Mouse (Mus musculus) hindbrain, embryonic 12.5 days (tissue): Measurements from ENCODE around the gene Ncam1. TPM values are rescaled to one million over a fixed set of nuclear protein-coding genes. Genes with fewer than 3 reads are reported as not detected.
A peak's percentile ranks its signal among the peaks of the same experiment; 100 is the strongest.

Source experiments
- ATAC-seq: fragments of 200-750 bp; cut with Nextera tagmentation; 2 replicates; pipeline ENCODE4 v1.8.0; 2017; ENCODE audit warnings: moderate TSS enrichment; ENCODE audit not compliant: low FRiP score
- H3K27ac ChIP-seq: fragments of 300-500 bp; sonication (generic); 2 replicates; pipeline ENCODE4 v1.5.1; 2016; ENCODE audit warnings: mild to moderate bottlenecking
- H3K27me3 ChIP-seq: fragments of 300-500 bp; sonication (generic); 2 replicates; pipeline ENCODE4 v1.6.1; 2016; ENCODE audit warnings: mild to moderate bottlenecking
- H3K36me3 ChIP-seq: fragments of 300-500 bp; sonication (generic); 2 replicates; pipeline ENCODE4 v1.6.1; 2016; ENCODE audit warnings: mild to moderate bottlenecking
- H3K4me1 ChIP-seq: fragments of 300-500 bp; sonication (generic); 2 replicates; pipeline ENCODE4 v1.6.1; 2016
- H3K4me2 ChIP-seq: fragments of 300-500 bp; sonication (generic); replicated peaks from 2 replicates; pipeline ENCODE4 v1.6.1; 2016; ENCODE audit warnings: mild to moderate bottlenecking
- H3K4me3 ChIP-seq: fragments of 300-500 bp; sonication (generic); 2 replicates; pipeline ENCODE4 v1.5.1; 2016; ENCODE audit warnings: mild to moderate bottlenecking
- H3K9ac ChIP-seq: fragments of 300-500 bp; sonication (generic); 2 replicates; pipeline ENCODE4 v1.6.1; 2016; ENCODE audit warnings: mild to moderate bottlenecking, moderate library complexity
- H3K9me3 ChIP-seq: fragments of 300-500 bp; sonication (generic); replicated peaks from 2 replicates; pipeline ENCODE4 v1.6.1; 2016; ENCODE audit warnings: mild to moderate bottlenecking
- WGBS: fragments of 180-500 bp; shearing (Covaris S2); methylation state at CpG from one replicate; pipeline ENCODE4 v1.1.7; 2016; 5-methylcytosine and 5-hydroxymethylcytosine counted together
- polyA plus RNA-seq: library from polyadenylated mRNA; unstranded; fragments of >200 nt; fragmentation: Nextera tagmentation; extraction: Ambion mirVana; gene quantifications from 2 replicates; pipeline ENCODE4 v1.2.1, GENCODE M21; 2016

Ncam1 gene
- polyA plus RNA-seq, 1 experiment from 2014 or later: 239 TPM

DNA sequence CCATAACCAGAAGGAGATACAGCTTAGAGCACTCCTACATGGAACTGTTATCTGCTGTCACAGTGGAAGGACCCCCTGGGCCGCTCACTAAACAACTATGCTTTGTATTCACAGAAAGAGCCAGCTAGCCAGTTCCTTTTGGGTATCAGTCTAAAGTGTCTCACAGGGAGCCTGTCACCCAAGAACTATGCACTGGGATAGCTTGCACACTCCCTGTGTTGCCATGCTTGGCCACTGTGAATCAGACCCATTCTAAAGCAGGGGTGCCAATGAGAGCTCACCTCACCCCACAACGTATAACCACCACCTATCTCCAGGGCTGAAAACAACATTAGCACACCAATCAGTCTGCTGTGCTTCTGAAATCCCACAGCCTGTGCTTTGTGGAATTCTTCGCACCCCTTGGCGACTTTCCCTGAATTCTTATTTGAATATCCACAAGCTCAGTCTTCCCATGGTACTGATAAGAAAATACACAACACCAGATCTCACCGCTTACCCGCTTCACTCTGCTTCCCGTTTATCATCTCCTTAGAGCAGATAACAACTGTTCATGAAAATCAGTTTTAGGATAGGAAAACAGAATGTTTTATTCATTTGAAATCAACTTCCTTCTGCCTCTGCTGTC lies 228.6 kb downstream of the Ncam1 start:
- no peak overlapping the region for H3K4me3 ChIP-seq
- H3K9me3 ChIP-seq: no peaks in the 10 kb centered on the region
- ATAC-seq: 0 out of 2 replicates have a peak, but pooled peaks have one; percentile 23
- H3K27ac ChIP-seq: peak overlapping the region; percentile 77
- peaks cover 34% of the 10 kb centered on the region for H3K4me1 ChIP-seq
- no peak overlapping the region for H3K4me2 ChIP-seq
- WGBS: 43% methylated on average over 7 of the region's 7 CpGs
- H3K27me3 ChIP-seq: no peaks in the 10 kb centered on the region
- no peak overlapping the region for H3K9ac ChIP-seq
- H3K36me3 ChIP-seq: peaks cover 31% of the 10 kb centered on the region

- 87% methylated on average over 2 of the region's 2 CpGs for WGBS
- H3K27me3 ChIP-seq: no peaks in the 10 kb centered on the region
- no peak overlapping the region for H3K4me3 ChIP-seq
- H3K9ac ChIP-seq: no peak overlapping the region
- no peak overlapping the region for H3K4me2 ChIP-seq
- no peak for ATAC-seq
- H3K27ac ChIP-seq: no peak overlapping the region
- no peaks in the 10 kb centered on the region for H3K9me3 ChIP-seq
- peaks cover 10% of the 10 kb centered on the region for H3K4me1 ChIP-seq
- H3K36me3 ChIP-seq: peaks cover 62% of the 10 kb centered on the region
Observed at GRCm38 (mm10) chr9:49565846-49566245, 232.9 kb downstream of the Ncam1 start.

- Histone ChIP-seq H3K9me3 (no peaks in the 10 kb centered on the region), H3K27me3 (no peaks in the 10 kb centered on the region), H3K27ac (no peak overlapping the region), H3K4me1 (no peaks in the 10 kb centered on the region), H3K4me3 (no peak overlapping the region), H3K4me2 (no peak overlapping the region), H3K9ac (no peak overlapping the region), H3K36me3 (peaks cover 57% of the 10 kb centered on the region)
- ATAC-seq: no peak
- WGBS: 94% methylated on average over 2 of the region's 2 CpGs
Observed at GRCm38 (mm10) chr9:49558941-49559340, 239.8 kb downstream of the Ncam1 start.

DNA sequence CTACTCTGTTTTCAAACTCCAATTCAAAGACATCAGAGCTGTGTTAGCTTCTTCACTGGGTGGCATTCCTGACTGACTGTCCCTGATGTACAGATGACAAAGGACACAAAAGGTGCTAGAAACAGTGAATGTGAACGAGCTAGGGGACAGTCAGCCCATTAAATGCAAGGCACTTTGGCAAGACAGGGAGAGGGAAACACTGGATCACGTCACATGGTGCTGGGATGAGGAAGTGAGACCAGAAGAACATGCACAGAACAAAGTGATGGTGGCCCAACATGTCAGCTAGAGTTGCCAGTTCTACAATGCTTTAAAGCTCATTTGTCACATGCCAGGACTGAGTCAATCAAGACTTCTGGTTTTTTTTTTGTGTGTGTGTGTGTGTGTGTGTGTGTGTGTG lies 247.4 kb downstream of the Ncam1 start:
- Histone ChIP-seq H3K4me2 (no peak overlapping the region), H3K4me3 (no peak overlapping the region), H3K27me3 (no peaks in the 10 kb centered on the region), H3K36me3 (peaks cover 25% of the 10 kb centered on the region), H3K27ac (no peak overlapping the region), H3K9ac (no peak overlapping the region), H3K9me3 (no peaks in the 10 kb centered on the region), H3K4me1 (no peaks in the 10 kb centered on the region)
- no peak for ATAC-seq
- WGBS: 61% methylated on average over 2 of the region's 2 CpGs

- Histone ChIP-seq H3K9me3 (no peaks in the 10 kb centered on the region), H3K27me3 (no peaks in the 10 kb centered on the region), H3K36me3 (peaks cover 63% of the 10 kb centered on the region), H3K4me3 (no peak overlapping the region), H3K4me2 (no peak overlapping the region), H3K27ac (no peak overlapping the region), H3K4me1 (peaks cover 9% of the 10 kb centered on the region), H3K9ac (no peak overlapping the region)
- WGBS: 83% methylated on average over 4 of the region's 4 CpGs
- ATAC-seq: no peak
Observed at GRCm38 (mm10) chr9:49542593-49542992, 256.1 kb downstream of the Ncam1 start.

- Histone ChIP-seq H3K4me2 (no peak overlapping the region), H3K27ac (peak overlapping the region; percentile 60; the same call in 1 of the 2 replicates), H3K36me3 (peaks cover 35% of the 10 kb centered on the region), H3K4me1 (peaks cover 38% of the 10 kb centered on the region), H3K9me3 (no peaks in the 10 kb centered on the region), H3K27me3 (no peaks in the 10 kb centered on the region), H3K9ac (no peak overlapping the region), H3K4me3 (no peak overlapping the region)
- WGBS: 48% methylated on average over 6 of the region's 6 CpGs
- no peak for ATAC-seq
Observed at GRCm38 (mm10) chr9:49537814-49538213, 260.9 kb downstream of the Ncam1 start.

- Histone ChIP-seq H3K27ac (no peak overlapping the region), H3K9ac (no peak overlapping the region), H3K4me2 (no peak overlapping the region), H3K36me3 (peaks cover 23% of the 10 kb centered on the region), H3K9me3 (no peaks in the 10 kb centered on the region), H3K4me1 (peaks cover 38% of the 10 kb centered on the region), H3K27me3 (no peaks in the 10 kb centered on the region), H3K4me3 (no peak overlapping the region)
- WGBS: 57% methylated on average over 6 of the region's 6 CpGs
- ATAC-seq: no peak
Observed at GRCm38 (mm10) chr9:49536593-49536992, 262.1 kb downstream of the Ncam1 start.

DNA sequence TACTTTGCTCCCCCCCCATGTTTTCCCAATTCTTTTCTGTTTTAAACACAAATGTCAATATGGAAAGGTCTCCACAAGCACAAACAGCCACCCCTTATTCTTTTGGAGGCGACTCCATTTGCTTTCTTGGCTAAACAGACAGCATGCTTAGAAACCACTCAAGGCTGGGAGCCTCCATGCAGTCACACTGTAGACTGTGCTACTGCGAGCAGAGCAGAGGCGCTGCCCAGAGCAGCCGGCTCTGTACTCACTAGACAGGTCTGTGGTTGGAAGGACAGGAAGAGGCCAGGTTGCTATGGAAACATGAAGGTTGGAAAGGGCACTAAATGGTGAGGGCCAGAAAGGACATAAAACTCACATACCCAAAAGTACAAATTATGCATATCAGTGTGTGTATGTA lies 263.8 kb downstream of the Ncam1 start:
- no peaks in the 10 kb centered on the region for H3K27me3 ChIP-seq
- no peak overlapping the region for H3K4me2 ChIP-seq
- no peak overlapping the region for H3K9ac ChIP-seq
- peaks cover 46% of the 10 kb centered on the region for H3K4me1 ChIP-seq
- peaks cover 14% of the 10 kb centered on the region; the same call in 1 of the 2 replicates for H3K36me3 ChIP-seq
- WGBS: 49% methylated on average over 4 of the region's 4 CpGs
- ATAC-seq: no peak
- no peaks in the 10 kb centered on the region for H3K9me3 ChIP-seq
- no peak overlapping the region for H3K4me3 ChIP-seq
- H3K27ac ChIP-seq: 0 out of 2 replicates have a peak overlapping the region, but pooled peaks have one; percentile 82

GRCm38 (mm10) chr9:49533912-49534491 lies 264.7 kb downstream of the Ncam1 start:
- H3K27me3 ChIP-seq: no peaks in the 10 kb centered on the region
- H3K9me3 ChIP-seq: no peaks in the 10 kb centered on the region
- H3K4me2 ChIP-seq: no peak overlapping the region
- no peak overlapping the region for H3K4me3 ChIP-seq
- ATAC-seq: peak; percentile 80
- WGBS: 9% methylated on average over 7 of the region's 8 CpGs
- peaks cover 52% of the 10 kb centered on the region for H3K4me1 ChIP-seq
- peaks cover 14% of the 10 kb centered on the region; the same call in 1 of the 2 replicates for H3K36me3 ChIP-seq
- H3K9ac ChIP-seq: no peak overlapping the region; the same call in 1 of the 2 replicates
- H3K27ac ChIP-seq: peak overlapping the region; percentile 82

DNA sequence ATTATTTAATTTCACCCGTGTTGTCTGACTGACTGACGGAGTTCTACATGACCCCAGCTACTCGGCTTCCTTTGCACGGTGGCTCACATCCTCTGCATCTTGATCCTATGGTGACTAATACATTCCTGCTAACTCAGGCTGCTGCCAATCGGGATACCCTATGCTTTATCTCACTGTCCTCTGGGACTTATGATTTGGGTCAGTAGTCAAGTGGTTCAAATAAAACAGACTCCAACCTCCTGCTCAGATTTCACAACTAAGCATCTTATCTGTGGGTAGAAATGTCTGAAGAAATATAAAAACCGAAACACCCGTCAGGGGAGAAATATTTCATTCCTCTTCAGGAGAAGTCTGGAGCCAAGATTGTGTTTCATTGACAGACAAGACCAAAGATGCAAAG lies 265.3 kb downstream of the Ncam1 start:
- Histone ChIP-seq H3K36me3 (peaks cover 14% of the 10 kb centered on the region; the same call in 1 of the 2 replicates), H3K27ac (no peak overlapping the region), H3K27me3 (no peaks in the 10 kb centered on the region), H3K4me2 (no peak overlapping the region), H3K4me1 (peaks cover 52% of the 10 kb centered on the region), H3K9me3 (no peaks in the 10 kb centered on the region), H3K9ac (no peak overlapping the region), H3K4me3 (no peak overlapping the region)
- 67% methylated on average over 7 of the region's 7 CpGs for WGBS
- no peak for ATAC-seq

- no peak overlapping the region for H3K9ac ChIP-seq
- H3K36me3 ChIP-seq: peaks cover 4% of the 10 kb centered on the region; the same call in 1 of the 2 replicates
- no peak for ATAC-seq
- peaks cover 53% of the 10 kb centered on the region for H3K4me1 ChIP-seq
- no peak overlapping the region for H3K4me2 ChIP-seq
- no peak overlapping the region for H3K27ac ChIP-seq
- 89% methylated on average over 6 of the region's 6 CpGs for WGBS
- no peaks in the 10 kb centered on the region for H3K27me3 ChIP-seq
- H3K4me3 ChIP-seq: no peak overlapping the region
- no peaks in the 10 kb centered on the region for H3K9me3 ChIP-seq
Observed at GRCm38 (mm10) chr9:49531833-49532232, 266.9 kb downstream of the Ncam1 start.

DNA sequence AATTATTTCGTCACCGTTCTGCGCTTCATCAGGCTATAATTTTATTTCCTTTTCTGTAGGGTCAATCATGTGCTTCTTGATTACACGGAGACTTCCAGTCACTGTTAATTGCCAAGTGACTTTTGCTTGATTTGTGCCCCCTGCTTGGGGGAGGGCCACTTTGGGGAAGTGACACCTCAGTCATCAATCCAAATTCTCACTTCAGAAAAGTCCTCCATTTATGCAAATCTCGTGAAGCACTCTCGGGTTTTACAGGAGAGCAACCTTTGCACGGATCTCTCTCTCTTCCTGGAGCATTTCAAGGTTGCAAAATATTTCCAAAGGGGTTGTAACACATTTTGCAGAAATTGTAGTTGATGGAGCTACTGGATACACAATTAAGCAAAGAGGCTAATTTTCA lies 267.5 kb downstream of the Ncam1 start:
- Histone ChIP-seq H3K36me3 (peaks cover 4% of the 10 kb centered on the region; the same call in 1 of the 2 replicates), H3K27me3 (no peaks in the 10 kb centered on the region), H3K4me1 (peaks cover 53% of the 10 kb centered on the region), H3K4me2 (no peak overlapping the region), H3K9ac (no peak overlapping the region), H3K27ac (no peak overlapping the region), H3K9me3 (no peaks in the 10 kb centered on the region), H3K4me3 (no peak overlapping the region)
- ATAC-seq: no peak
- 62% methylated on average over 7 of the region's 7 CpGs for WGBS

DNA sequence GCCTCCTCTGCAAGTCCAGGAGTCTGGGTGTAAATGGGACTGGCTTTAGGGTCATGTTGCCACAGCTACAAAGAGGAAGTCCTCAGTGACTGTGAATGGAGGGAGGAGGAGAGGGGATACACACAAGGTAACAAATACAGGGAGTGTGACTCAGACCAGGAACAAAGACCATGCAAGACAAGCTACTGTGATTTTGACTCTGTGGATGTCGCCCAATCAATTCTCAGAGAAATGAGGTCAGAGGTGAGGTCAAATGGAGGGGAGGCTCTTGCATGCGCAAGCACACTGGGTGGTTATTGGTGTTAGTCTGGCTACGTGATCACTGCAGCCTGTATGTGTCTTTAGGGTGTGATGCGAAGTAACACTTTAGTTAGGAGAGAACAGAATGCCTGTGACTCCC lies 268.0 kb downstream of the Ncam1 start:
- peaks cover 47% of the 10 kb centered on the region for H3K4me1 ChIP-seq
- H3K9ac ChIP-seq: no peak overlapping the region
- H3K9me3 ChIP-seq: no peaks in the 10 kb centered on the region
- H3K27ac ChIP-seq: no peak overlapping the region
- no peak overlapping the region for H3K4me3 ChIP-seq
- no peak overlapping the region for H3K4me2 ChIP-seq
- no peak for ATAC-seq
- no peaks in the 10 kb centered on the region for H3K27me3 ChIP-seq
- 31% methylated on average over 4 of the region's 4 CpGs for WGBS
- H3K36me3 ChIP-seq: peaks cover 4% of the 10 kb centered on the region; the same call in 1 of the 2 replicates
